Mouse (Mus musculus) bone marrow, adult 2 months (tissue): ENCODE data around the gene Gstm5. TPM values are rescaled to one million over a fixed set of nuclear protein-coding genes. Genes with fewer than 3 reads are reported as not detected.

ENCODE experiments used
- H3K27ac ChIP-seq: fragments of 200-500 bp; 2 replicates; pipeline ENCODE4 v1.5.1; 2012; ENCODE audit warnings: low read depth, mild to moderate bottlenecking, control low read depth, inconsistent platforms, low read length; ENCODE audit not compliant: control insufficient read depth, poor library complexity, insufficient read depth
- H3K4me1 ChIP-seq: fragments of 200-500 bp; 2 replicates; pipeline ENCODE4 v1.6.1; 2011; ENCODE audit warnings: low read length; ENCODE audit not compliant: control insufficient read depth, insufficient read depth
- H3K4me3 ChIP-seq: fragments of 200-500 bp; replicated peaks from 2 replicates; pipeline ENCODE3; 2011; ENCODE audit warnings: mild to moderate bottlenecking, low read depth, low read length, control low read depth; ENCODE audit not compliant: control insufficient read depth
- CTCF ChIP-seq: fragments of 200-500 bp; IDR thresholded peaks from 2 replicates; pipeline ENCODE4 v1.5.1; 2011; ENCODE audit warnings: low read length, control low read depth; ENCODE audit not compliant: control insufficient read depth, insufficient read depth
- POLR2A ChIP-seq: fragments of 200-500 bp; IDR thresholded peaks from 2 replicates; pipeline ENCODE4 v1.6.1; 2011; ENCODE audit warnings: low read depth, mild to moderate bottlenecking, control low read depth, low read length, borderline replicate concordance; ENCODE audit not compliant: control insufficient read depth
- WGBS: fragments of 180-500 bp; shearing (Covaris S2); methylation state at CpG from one replicate; pipeline ENCODE4 v1.1.7; 2018; 5-methylcytosine and 5-hydroxymethylcytosine counted together
- polyA plus RNA-seq: library from polyadenylated mRNA; stranded (reverse); fragments of >200 nt; gene quantifications from 2 replicates; pipeline ENCODE4 v1.2.4, GENCODE M21; 2011; ENCODE audit warnings: low replicate concordance; ENCODE audit not compliant: missing spikeins, insufficient read depth, insufficient read length

Gene Gstm5
- polyA plus RNA-seq, 1 experiment: 40.9 TPM

DNA sequence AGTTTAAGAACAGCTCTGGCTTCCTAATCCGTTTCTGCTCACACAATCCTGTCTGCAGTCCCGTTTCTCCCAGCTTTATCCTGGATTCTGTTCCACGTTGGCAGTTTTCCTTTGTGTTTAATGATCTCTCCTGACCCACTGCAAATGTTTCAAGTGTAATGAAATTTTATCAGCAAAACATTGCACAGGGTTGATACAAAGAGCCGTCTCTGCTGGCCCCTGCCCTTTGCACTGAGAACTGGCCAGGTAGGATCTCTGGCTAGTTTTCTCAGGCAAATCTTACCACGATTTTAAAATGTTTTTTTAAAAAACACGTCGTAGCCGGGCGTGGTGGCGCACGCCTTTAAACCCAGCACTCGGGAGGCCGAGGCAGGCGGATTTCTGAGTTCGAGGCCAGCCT, 21.1 kb downstream of the Gstm5 start:
- no peaks in the 10 kb centered on the region for H3K4me1 ChIP-seq
- TF ChIP-seq POLR2A: no peak
- no peak for TF ChIP-seq CTCF
- no peak overlapping the region for H3K4me3 ChIP-seq
- no peak overlapping the region for H3K27ac ChIP-seq
- WGBS: 84% methylated on average over 15 of the region's 15 CpGs

DNA sequence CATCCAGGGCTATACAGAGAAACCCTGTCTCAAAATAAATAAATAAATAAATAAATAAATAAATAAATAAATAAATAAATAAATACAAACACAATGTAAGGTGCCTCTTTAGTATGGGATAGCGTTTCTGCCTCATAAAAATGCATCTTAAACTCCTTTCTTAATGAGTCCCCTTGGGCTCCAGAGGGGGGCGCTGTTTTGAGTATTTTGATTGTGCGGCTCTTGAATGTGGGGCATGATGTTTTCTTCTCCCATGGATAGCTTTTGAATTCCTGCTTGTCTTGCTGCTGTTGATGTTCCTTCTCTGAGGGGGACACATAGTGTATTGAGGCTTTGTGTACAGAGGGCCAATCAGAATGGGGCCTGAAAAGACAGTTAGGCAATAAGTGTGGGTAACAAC, 21.5 kb downstream of the Gstm5 start:
- TF ChIP-seq POLR2A (no peak), CTCF (no peak)
- Histone ChIP-seq H3K4me3 (no peak overlapping the region), H3K27ac (no peak overlapping the region), H3K4me1 (no peaks in the 10 kb centered on the region)
- WGBS: 85% methylated on average over 3 of the region's 3 CpGs

DNA sequence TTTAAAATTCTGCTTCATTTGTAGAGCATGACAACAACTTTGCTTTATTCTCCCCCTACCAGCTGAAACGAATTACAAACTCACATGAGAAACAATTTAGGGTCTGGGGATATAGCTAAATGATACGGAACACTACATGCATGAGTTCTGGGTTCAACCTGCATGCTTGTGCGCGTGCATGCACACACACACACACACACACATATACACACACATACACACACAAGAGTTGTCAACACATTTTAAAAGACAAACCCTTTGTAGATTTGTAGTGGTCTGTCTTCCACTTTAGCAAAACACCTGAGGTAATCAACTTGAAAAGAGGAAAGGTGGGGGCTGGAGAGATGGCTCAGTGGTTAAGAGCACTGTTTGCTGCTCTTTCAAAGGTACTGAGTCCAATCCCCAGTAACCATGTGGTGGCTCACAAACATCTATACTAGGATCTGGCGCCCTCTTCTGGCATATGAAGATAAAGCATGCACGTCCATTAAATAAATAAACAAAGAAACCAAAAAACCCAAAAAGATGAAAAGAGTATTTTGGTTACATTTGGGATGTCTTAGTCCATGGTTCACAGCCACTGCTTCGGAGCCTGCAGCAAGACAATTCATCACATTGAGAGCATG, 22.3 kb downstream of the Gstm5 start:
- TF ChIP-seq POLR2A (no peak), CTCF (no peak)
- Histone ChIP-seq H3K27ac (no peak overlapping the region), H3K4me1 (no peaks in the 10 kb centered on the region), H3K4me3 (no peak overlapping the region)
- WGBS: 50% methylated on average over 7 of the region's 7 CpGs

DNA sequence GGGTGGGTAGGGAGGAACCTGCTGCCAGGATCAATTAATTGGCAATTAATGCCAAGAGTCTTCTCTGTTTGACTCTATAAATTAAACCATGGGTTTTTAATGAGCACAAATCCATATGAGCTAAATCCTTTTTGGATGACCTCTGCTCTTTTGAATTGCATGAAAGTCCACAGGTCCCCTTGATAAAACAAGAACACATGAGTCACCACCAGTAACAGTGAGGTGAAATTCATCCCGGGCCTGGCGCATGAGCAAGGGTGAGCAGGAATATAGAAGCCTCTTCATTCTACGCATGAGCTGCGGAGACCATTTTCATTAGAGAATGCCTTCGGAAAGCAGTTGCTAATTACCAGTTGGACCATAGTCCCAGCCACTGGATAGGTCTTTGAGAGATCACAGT, 24.7 kb downstream of the Gstm5 start:
- 91% methylated on average over 5 of the region's 5 CpGs for WGBS
- no peak overlapping the region for H3K27ac ChIP-seq
- TF ChIP-seq POLR2A: no peak
- no peak for TF ChIP-seq CTCF
- H3K4me1 ChIP-seq: no peaks in the 10 kb centered on the region
- no peak overlapping the region for H3K4me3 ChIP-seq

DNA sequence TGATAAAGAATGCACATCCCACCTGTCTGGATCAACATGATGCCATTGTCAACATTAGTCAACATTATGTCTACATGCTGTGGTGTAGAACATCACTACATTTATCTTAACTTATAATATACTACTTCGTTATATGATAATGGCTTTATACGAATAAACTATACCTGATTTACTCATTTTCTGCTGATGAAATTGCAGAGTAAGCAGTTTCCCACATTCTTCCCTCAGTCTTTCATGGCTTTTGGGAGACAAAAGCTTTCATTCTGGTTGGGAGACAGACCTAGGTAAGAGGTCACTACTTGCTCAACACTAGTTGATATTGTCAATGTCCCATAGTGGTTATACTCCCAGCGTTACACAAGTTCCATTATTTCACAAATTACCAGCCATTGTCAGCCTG, 29.7 kb downstream of the Gstm5 start:
- TF ChIP-seq POLR2A (no peak), CTCF (no peak)
- H3K4me1 ChIP-seq: no peaks in the 10 kb centered on the region
- 80% methylated on average over 3 of the region's 3 CpGs for WGBS

DNA sequence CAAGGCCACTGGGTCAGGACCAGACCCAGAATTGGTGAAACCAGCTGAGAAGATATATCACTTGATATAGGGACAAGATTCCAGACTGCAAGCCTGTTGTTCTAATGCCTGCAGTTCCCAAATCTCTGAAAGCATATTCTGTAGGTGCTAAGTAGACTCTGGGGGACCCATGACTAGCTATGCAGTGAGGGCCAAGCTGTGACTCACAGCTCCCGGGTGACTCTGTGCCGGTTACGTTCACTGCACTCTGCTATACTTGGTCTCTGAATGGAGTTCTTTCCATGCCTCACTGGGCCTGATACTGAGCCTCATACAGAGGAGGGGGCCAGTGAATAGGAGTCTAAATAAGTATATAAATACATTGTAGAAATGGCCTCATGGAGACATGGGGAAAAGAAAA, 32.2 kb downstream of the Gstm5 start:
- Histone ChIP-seq H3K4me1 (no peaks in the 10 kb centered on the region; the same call in 1 of the 2 replicates), H3K27ac (no peak overlapping the region), H3K4me3 (no peak overlapping the region)
- WGBS: 95% methylated on average over 3 of the region's 3 CpGs
- no peak for TF ChIP-seq POLR2A
- no peak for TF ChIP-seq CTCF

More for the DNA sequence above, 29.7 kb downstream of the Gstm5 start:
- Histone ChIP-seq H3K4me3 (no peak overlapping the region), H3K27ac (no peak overlapping the region)

DNA sequence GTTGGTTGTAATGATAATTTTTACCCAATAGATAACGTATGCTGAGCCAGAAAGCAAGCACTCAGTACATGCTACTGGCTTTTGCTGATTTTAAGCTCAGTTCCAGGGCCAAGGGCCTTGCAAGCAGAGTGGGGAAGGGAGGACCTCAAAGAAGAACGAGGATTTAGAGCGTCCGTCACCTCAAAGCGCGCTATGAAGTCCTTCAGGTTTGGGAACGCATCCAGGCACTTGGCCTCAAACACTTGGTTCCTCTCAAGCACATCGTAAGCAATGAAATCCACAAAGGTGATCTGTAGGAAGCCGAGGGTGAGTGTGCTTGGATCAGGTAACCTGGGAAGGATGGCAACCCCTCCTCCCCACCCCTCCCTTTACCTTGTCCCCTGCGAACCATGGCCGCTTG, 33.1 kb downstream of the Gstm5 start:
- 85% methylated on average over 11 of the region's 11 CpGs for WGBS
- Histone ChIP-seq H3K4me3 (no peak overlapping the region), H3K4me1 (no peaks in the 10 kb centered on the region; the same call in 1 of the 2 replicates), H3K27ac (no peak overlapping the region)
- no peak for TF ChIP-seq POLR2A
- no peak for TF ChIP-seq CTCF

DNA sequence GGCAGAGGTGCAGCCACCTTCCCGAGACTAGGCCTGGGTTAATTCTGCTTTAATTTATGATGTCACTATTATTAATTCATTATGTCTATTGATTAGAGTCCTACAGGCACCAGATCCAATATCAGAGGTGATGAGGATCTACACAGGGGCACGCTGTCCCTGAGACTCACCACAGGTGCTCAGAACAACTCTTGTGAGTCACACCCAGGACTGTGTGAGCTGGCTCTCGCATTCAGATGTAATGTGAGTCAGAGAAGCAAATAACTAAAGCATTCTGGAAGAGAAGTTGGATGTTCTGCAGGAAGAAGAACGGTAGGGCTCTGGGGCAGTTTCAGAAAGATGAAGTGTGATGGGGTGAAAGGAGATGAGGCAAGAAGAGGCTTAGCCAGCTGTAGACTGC, 33.6 kb downstream of the Gstm5 start:
- no peak for TF ChIP-seq POLR2A
- TF ChIP-seq CTCF: no peak
- 76% methylated on average over 4 of the region's 4 CpGs for WGBS
- H3K27ac ChIP-seq: no peak overlapping the region
- no peak overlapping the region for H3K4me3 ChIP-seq
- H3K4me1 ChIP-seq: no peaks in the 10 kb centered on the region; the same call in 1 of the 2 replicates

DNA sequence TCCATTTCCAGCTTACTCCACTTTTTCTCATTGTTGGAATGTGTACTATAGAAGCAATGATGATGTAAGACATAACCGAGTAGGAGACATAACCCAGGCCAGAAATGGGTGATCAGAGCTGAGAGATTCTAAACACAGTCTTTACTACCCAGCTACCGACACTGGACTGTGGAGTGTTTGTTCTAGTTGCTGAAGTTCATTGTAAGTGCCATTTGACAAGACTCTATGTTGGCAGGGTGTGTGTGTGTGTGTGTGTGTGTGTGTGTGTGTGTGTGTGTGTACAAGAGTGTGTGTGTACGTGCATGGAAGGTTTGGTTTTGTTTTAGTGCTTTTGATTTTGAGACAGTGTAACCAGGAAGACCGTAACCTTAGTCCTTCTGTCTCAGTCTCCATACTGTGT, 34.1 kb downstream of the Gstm5 start:
- TF ChIP-seq CTCF: no peak
- TF ChIP-seq POLR2A: no peak
- 78% methylated on average over 4 of the region's 4 CpGs for WGBS
- no peak overlapping the region for H3K27ac ChIP-seq
- no peaks in the 10 kb centered on the region; the same call in 1 of the 2 replicates for H3K4me1 ChIP-seq
- no peak overlapping the region for H3K4me3 ChIP-seq
